Mouse (Mus musculus): ENCODE data around the gene Eid3. TPM values are rescaled to one million over a fixed set of nuclear protein-coding genes. Genes with fewer than 3 reads are reported as not detected.

The Eid3 gene
- polyA plus RNA-seq, 1 experiment: 0.42 TPM

- DNase-seq (ENCODE audit: extremely low spot score in 1 of 2, low spot score in 1 of 2): peak; percentile 47 to 90
These were observed 35.0 kb downstream of the Eid3 start for GRCm38 (mm10) chr10:82901436-82901835.

GRCm38 (mm10) chr10:82908526-82908925, 42.1 kb downstream of the Eid3 start:
- DNase-seq (ENCODE audit: extremely low spot score in 1 of 2, low spot score in 1 of 2): peak in 1 of 2 experiments; percentile 42

GRCm38 (mm10) chr10:82909382-82909781, 43.0 kb downstream of the Eid3 start:
- peak in 1 of 2 experiments; percentile 85 for DNase-seq (ENCODE audit: extremely low spot score in 1 of 2, low spot score in 1 of 2)

GRCm38 (mm10) chr10:82910198-82910597, 43.8 kb downstream of the Eid3 start:
- no peak for DNase-seq (ENCODE audit: extremely low spot score in 1 of 2, low spot score in 1 of 2)

GRCm38 (mm10) chr10:82913238-82913637, 46.8 kb downstream of the Eid3 start:
- no peak for DNase-seq (ENCODE audit: extremely low spot score in 1 of 2, low spot score in 1 of 2)

GRCm38 (mm10) chr10:82913772-82914171, 47.3 kb downstream of the Eid3 start:
- DNase-seq (ENCODE audit: extremely low spot score in 1 of 2, low spot score in 1 of 2): no peak

Other genes with a start within 250 kb of the Eid3 start
- 34.4 TPM in 2 replicates for gene 1190007I07Rik, start 243.4 kb upstream of the Eid3 start, polyA plus RNA-seq (2012; rRNA removed)
- 59.9 and 61.2 TPM in 2 replicates for gene Tdg, start 236.8 kb upstream of the Eid3 start, polyA plus RNA-seq (2012; rRNA removed)
- gene Glt8d2, start 176.0 kb upstream of the Eid3 start, polyA plus RNA-seq (2012; rRNA removed): 11.0 and 11.3 TPM in 2 replicates
- 26.4 and 27.3 TPM in 2 replicates for gene Hcfc2, start 170.5 kb upstream of the Eid3 start, polyA plus RNA-seq (2012; rRNA removed)
- gene Nfyb, start 102.5 kb upstream of the Eid3 start, polyA plus RNA-seq (2012; rRNA removed): 49.0 and 61.6 TPM in 2 replicates
- 47.5 and 51.4 TPM in 2 replicates for gene Txnrd1, start 32.7 kb upstream of the Eid3 start, polyA plus RNA-seq (2012; rRNA removed)
- 32.8 and 34.6 TPM in 2 replicates for gene Chst11, start 118.9 kb downstream of the Eid3 start, polyA plus RNA-seq (2012; rRNA removed)

Data from frontal cortex, adult 2 months (tissue).